Mouse (Mus musculus): Measurements from ENCODE around the gene Rgp1.
"Not testable (repeated sequence)": the region's sequence is repeated elsewhere in the genome, so short reads cannot be mapped to it uniquely, and the experiment has no call there.

Gene Rgp1

GRCm38 (mm10) chr4:43578376-43579204 is at the start of gene Rgp1, which contains the start of gene Gba2:
TSS of gene Rgp1 (plus strand) at chr4:43578715.
TSS of gene Gba2 (minus strand) at chr4:43578873.
- DNase-seq (ENCODE audit: low spot score in 2 of 2): peak; percentile 57 to 82

- no peak for DNase-seq (ENCODE audit: low spot score in 2 of 2)
These were observed 48.4 kb upstream of the Rgp1 start for GRCm38 (mm10) chr4:43530081-43530501.

DNA sequence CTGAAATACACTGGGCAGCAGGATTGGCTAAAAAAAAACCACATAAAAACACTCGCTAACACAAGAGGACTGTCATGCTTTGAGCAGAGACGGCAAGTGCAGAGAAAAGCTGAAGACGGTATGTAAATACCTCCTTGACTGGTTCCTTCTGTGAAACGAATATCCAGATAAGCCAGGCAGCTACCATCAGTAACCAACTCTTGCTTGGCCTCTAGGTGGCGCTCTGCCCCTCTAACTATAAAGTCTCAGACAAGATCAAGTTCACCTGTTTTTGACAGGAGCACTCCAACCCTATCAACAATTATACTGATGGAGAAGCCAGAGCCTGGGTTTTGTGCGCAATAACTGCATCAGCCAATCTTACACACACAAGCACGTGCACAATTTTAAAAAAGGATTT is 47.9 kb upstream of the Rgp1 start:
- peak in 1 of 2 experiments; percentile 83 for DNase-seq (ENCODE audit: low spot score in 2 of 2)

- DNase-seq (ENCODE audit: low spot score in 2 of 2): no peak
These were observed 45.2 kb upstream of the Rgp1 start for GRCm38 (mm10) chr4:43533270-43533669.

DNA sequence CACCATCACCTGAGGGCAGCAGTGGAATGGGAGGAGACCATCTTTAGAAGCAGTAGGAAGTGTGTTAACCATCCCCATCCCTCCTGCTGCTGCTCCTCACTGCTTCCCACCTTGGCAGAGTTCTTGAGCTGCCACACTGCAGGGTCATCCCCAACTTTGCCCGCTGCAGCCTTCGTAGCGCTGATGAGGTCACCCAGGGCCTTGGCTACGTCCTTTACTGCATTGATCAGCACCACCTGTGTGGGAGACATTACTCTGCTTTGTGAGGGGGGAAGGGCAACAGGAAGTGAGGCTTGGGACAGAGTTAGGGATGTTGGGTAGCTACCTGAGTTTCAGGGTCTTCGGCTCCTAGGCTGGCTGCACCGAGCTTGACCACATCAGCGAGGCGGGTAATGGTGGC is 42.9 kb upstream of the Rgp1 start:
- DNase-seq (ENCODE audit: low spot score in 2 of 2): no peak

GRCm38 (mm10) chr4:43536031-43536430 is 42.5 kb upstream of the Rgp1 start:
- no peak for DNase-seq (ENCODE audit: low spot score in 2 of 2)

DNA sequence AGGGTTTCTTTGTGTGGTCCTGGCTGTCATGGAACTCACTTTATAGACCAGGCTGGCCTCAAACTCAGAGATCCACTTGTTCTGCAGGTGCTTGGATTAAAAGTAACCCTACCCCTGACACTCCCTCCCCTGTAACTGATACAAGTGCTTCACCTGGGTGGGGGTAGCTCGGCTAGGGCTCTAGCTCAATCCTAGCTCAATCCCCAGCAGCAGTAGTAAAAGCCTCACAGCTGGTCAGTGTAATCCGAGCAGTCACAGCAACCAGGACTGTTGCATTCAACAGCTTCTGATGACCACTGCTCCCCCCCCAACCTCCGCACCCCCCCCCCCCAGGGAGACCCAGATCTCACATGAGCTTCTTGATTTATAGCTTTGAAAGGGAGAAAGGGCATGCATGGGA is 36.5 kb upstream of the Rgp1 start:
- DNase-seq (ENCODE audit: low spot score in 2 of 2): no peak

- no peak for DNase-seq (ENCODE audit: low spot score in 2 of 2)
These were observed 32.0 kb upstream of the Rgp1 start for GRCm38 (mm10) chr4:43546375-43547047.

- DNase-seq (ENCODE audit: low spot score in 2 of 2): no peak
These were observed 31.4 kb upstream of the Rgp1 start for GRCm38 (mm10) chr4:43547160-43547559.

GRCm38 (mm10) chr4:43549055-43549454 is 29.5 kb upstream of the Rgp1 start:
- no peak for DNase-seq (ENCODE audit: low spot score in 2 of 2)

DNA sequence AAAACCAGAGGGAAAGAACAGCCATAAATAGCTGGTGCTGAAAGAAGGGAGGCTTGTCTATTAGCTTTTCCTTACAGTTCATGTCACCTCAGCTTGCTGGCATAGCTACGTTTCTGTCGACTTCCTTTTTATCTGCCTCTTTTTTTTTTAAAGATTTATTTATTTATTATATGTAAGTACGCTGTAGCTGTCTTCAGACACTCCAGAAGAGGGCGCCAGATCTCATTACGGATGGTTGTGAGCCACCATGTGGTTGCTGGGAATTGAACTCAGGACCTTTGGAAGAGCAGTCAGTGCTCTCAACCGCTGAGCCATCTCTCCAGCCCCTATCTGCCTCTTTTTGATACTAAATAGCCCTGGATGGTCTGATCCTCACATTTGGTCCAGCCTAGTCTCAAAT is 26.7 kb upstream of the Rgp1 start:
- DNase-seq (ENCODE audit: low spot score in 2 of 2): not testable (repeated sequence)

- DNase-seq (ENCODE audit: low spot score in 2 of 2): peak; percentile 68 to 72
These were observed 26.1 kb upstream of the Rgp1 start for GRCm38 (mm10) chr4:43552437-43552836.

GRCm38 (mm10) chr4:43553891-43554290 is 24.6 kb upstream of the Rgp1 start:
- DNase-seq (ENCODE audit: low spot score in 2 of 2): no peak

DNA sequence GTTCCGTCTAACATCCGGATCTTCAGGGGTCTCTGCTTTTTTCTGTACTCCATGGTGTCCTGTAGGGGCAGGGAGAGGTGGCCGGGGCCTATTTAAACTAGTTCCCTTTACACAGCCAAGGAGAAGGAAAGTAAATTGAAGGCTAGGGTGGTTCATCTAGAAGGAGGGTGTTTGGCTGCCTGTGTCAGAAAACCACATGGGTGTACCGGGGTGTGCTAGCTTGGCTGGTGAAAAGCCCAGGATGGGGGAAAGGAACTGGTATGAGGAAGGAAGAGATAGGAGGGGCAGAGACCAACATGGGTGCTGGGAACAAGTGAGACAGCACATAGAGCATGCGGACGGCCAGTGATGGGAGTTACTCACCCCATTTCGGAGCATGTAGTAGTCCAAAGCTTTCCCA is 22.6 kb upstream of the Rgp1 start:
- no peak for DNase-seq (ENCODE audit: low spot score in 2 of 2)

GRCm38 (mm10) chr4:43558028-43558630 is 20.4 kb upstream of the Rgp1 start:
- no peak for DNase-seq (ENCODE audit: low spot score in 2 of 2)

DNA sequence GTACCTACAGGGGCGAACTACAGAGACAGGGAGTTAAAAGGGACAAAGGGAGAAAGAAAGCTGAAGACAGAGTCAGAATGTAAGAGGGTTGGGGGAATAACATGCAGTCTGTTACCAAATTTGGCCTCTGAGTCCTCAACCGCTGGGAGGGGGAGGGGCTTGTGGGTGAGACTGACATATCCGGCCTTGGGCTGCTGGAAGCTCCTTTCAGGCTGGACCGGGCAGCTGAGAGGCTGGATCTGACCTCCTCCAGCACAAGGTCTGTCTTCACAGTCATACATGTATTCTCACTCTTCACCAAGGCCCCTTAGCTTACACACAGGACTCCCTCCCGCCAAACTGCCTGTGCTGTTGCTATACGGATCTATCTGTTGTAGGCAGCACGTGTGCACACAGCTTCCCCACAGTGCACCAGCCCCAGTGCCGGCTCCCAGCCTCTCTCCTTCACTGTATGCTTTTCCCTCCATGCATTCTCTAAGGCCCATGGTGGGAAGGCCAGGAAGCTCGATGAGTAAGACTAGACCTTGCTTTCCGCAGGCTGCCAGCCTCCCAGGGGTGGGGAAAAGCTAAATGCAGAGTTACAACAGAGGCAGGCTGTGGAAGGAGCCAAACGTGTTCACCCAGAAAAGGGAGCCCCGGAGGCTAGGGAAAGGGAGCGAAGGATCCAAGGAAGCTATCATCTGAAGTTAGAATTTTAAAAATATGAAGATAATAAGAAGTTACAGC is 19.7 kb upstream of the Rgp1 start:
- peak in 1 of 2 experiments; percentile 33 for DNase-seq (ENCODE audit: low spot score in 2 of 2)

GRCm38 (mm10) chr4:43559519-43560242 is 18.8 kb upstream of the Rgp1 start:
- no peak for DNase-seq (ENCODE audit: low spot score in 2 of 2)

DNA sequence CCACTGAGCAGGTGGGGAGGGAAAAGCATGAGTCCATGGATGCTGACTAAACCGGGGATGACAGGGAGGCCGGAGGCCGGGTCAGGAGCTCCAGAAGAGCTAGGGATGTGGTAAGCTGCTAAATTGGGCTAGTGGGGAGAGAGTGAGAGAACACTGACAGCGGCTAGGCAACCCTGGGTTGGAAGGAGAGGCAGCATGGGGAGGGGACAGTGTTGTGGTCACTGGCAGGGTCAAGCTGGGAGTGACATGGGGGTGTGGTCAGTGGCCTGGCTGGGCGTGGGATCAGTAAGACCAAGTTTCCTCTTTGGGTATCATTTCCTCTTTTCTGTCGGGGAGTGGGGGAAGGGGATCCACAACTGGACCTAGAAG is 18.3 kb upstream of the Rgp1 start:
- DNase-seq (ENCODE audit: low spot score in 2 of 2): peak in 1 of 2 experiments; percentile 46

DNA sequence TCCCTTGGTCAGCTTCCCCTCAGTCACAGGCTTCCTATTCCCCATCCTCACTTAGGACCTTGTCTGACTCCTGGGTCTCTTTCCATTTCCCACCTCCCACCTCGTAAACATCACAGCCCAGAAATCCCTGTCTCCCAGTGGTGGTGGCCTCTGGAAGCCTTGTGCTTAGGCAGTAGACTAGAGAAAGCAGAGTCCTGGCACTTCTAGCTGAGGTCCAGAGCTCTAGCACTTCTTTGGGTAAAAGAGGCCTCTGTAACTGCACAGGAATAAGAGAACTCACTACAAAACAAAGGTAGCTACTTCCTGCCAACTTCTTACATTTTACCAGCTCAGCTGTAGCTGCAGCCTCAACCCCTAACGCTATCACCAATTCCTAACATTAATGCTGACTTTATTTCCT is 17.5 kb upstream of the Rgp1 start:
- DNase-seq (ENCODE audit: low spot score in 2 of 2): no peak

DNA sequence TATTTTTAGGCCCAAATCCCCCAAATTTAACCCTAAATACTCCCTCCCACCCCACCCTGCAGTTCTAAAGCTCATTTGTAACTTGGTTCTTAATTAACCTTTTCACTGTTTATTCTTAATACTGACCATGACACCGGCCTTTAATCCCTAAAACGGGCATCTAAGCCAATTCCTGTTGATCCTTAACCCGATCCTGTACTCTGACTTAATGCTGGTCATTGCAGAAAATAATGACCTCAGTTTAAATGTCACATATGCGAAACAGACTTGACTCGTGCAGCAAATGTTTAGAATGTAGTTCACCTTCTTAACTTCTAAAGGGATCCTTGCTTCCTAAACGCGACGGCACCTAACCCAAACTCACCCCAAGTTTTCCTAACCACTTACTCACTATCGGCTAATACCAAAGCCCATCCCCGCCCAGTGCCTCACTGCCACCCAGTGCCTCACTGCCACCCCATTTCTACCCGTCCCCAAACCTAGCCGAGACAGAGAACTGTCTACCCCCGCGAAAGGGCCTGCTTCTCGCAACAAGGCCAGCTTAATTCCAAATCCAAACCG is 17.0 kb upstream of the Rgp1 start:
- DNase-seq (ENCODE audit: low spot score in 2 of 2): no peak
